Mouse (Mus musculus): ENCODE data around the gene Tubb2a. TPM values are rescaled to one million over a fixed set of nuclear protein-coding genes. Genes with fewer than 3 reads are reported as not detected.

Gene Tubb2a
- total and polyA plus RNA-seq, 3 experiments, result 17.6 to 43.0 (median 26.1) TPM

- peaks cover 0 to 6% of the 10 kb centered on the region in 2 experiments for H3K36me3 ChIP-seq (replicated peaks in 1 of 2; ENCODE audit: control insufficient read depth in 1 of 2, insufficient read depth in 1 of 2, low read length in 1 of 2)
- DNase-seq (ENCODE audit: extremely low read depth), result no peak
- TF ChIP-seq ZNF384 (IDR thresholded peaks at IDR 0.05; ENCODE audit: low read depth, low read length) (no peak), MAFK (IDR thresholded peaks at IDR 0.05; ENCODE audit: insufficient replicate concordance, low read length) (no peak), MEF2A (IDR thresholded peaks at IDR 0.05; ENCODE audit: borderline replicate concordance, low read depth, low read length) (no peak), E2F4 (IDR thresholded peaks at IDR 0.05; ENCODE audit: insufficient replicate concordance, low read depth, low read length) (no peak), NELFE (IDR thresholded peaks at IDR 0.05; ENCODE audit: low read depth, low read length) (no peak), UBTF (IDR thresholded peaks at IDR 0.05; ENCODE audit: low read depth, low read length) (no peak), POLR2A (IDR thresholded peaks at IDR 0.05; ENCODE audit: low read depth, low read length) (no peak), ZKSCAN1 (IDR thresholded peaks at IDR 0.05; ENCODE audit: borderline replicate concordance, low read depth, low read length) (no peak), TBP (conservative IDR thresholded peaks at IDR 0.05; ENCODE audit: low read depth, low read length) (no peak), PAX5 (IDR thresholded peaks at IDR 0.05; ENCODE audit: low read length) (no peak), RCOR1 (conservative IDR thresholded peaks at IDR 0.05; ENCODE audit: low read depth, low read length) (no peak), ZC3H11A (IDR thresholded peaks at IDR 0.05; ENCODE audit: low read depth, low read length) (no peak), IRF4 (IDR thresholded peaks at IDR 0.05; ENCODE audit: low read depth, low read length) (no peak), CHD1 (IDR thresholded peaks at IDR 0.05; ENCODE audit: low read depth, low read length) (no peak), USF2 (conservative IDR thresholded peaks at IDR 0.05; ENCODE audit: low read depth, low read length) (no peak), MAZ (IDR thresholded peaks at IDR 0.05; ENCODE audit: low read depth, low read length) (no peak), JUN (IDR thresholded peaks at IDR 0.05; ENCODE audit: insufficient read depth, low read depth, low read length) (no peak), EP300 (IDR thresholded peaks at IDR 0.05; ENCODE audit: low read length) (no peak), CTCF (conservative IDR thresholded peaks at IDR 0.05 in 1 of 2, IDR thresholded peaks at IDR 0.05 in 1 of 2; ENCODE audit: low read depth in 2 of 2, low read length in 2 of 2) (no peak)
Measured at GRCm38 (mm10) chr13:34040091-34040490, 37.7 kb downstream of the Tubb2a start.

GRCm38 (mm10) chr13:34038901-34039341, 38.9 kb downstream of the Tubb2a start:
- Histone ChIP-seq H3K4me3 (replicated peaks in 1 of 3; ENCODE audit: low read depth in 2 of 3, low read length in 2 of 3, poor library complexity in 1 of 3) (no peak overlapping the region), H3K27me3 (replicated peaks) (no peaks in the 10 kb centered on the region)

More at GRCm38 (mm10) chr13:34040091-34040490, 37.7 kb downstream of the Tubb2a start:
- dilution Hi-C loops (cut with MboI; ENCODE audit: extremely low pct_ligation_motif_present, extremely low pct_unique_long_range_greater_than_20kb, low sequenced_read_pairs) (no loop called here), in situ Hi-C loops (cut with MboI; ENCODE audit: low pct_ligation_motif_present, low pct_unique_long_range_greater_than_20kb, low sequenced_read_pairs) (loop anchor here (10.0 kb wide), 1 partner anchor 595 kb away; no protein-coding TSS in a partner anchor)
- no peak overlapping the region for H3K27ac ChIP-seq (ENCODE audit: insufficient read depth, low read depth)
- peaks cover 6 to 18% of the 10 kb centered on the region in 2 experiments; a peak in 3 of 4 replicates for H3K4me1 ChIP-seq (ENCODE audit: control insufficient read depth in 1 of 2, insufficient read depth in 2 of 2)
- no peaks in the 10 kb centered on the region for H3K27me3 ChIP-seq (replicated peaks)
- H3K9me3 ChIP-seq (replicated peaks; ENCODE audit: low read length), result peaks cover 4% of the 10 kb centered on the region
- H3K4me2 ChIP-seq (ENCODE audit: insufficient read depth, low read depth, poor library complexity, severe bottlenecking), result no peak overlapping the region
- no peak overlapping the region for H3K4me3 ChIP-seq (replicated peaks in 1 of 3; ENCODE audit: low read depth in 2 of 3, low read length in 2 of 3, poor library complexity in 1 of 3)
- no peak overlapping the region for H3K9ac ChIP-seq (ENCODE audit: insufficient read depth, low read depth)
- no peaks in the 10 kb centered on the region for H3K79me2 ChIP-seq (replicated peaks; ENCODE audit: control insufficient read depth, extremely low read depth, insufficient read depth, poor library complexity, severe bottlenecking)

More at GRCm38 (mm10) chr13:34038901-34039341, 38.9 kb downstream of the Tubb2a start:
- H3K9me3 ChIP-seq (replicated peaks; ENCODE audit: low read length), result peaks cover 4% of the 10 kb centered on the region
- no peak overlapping the region for H3K9ac ChIP-seq (ENCODE audit: insufficient read depth, low read depth)
- no peaks in the 10 kb centered on the region for H3K79me2 ChIP-seq (replicated peaks; ENCODE audit: control insufficient read depth, extremely low read depth, insufficient read depth, poor library complexity, severe bottlenecking)
- in situ Hi-C loops (cut with MboI; ENCODE audit: low pct_ligation_motif_present, low pct_unique_long_range_greater_than_20kb, low sequenced_read_pairs) (no loop called here), dilution Hi-C loops (cut with MboI; ENCODE audit: extremely low pct_ligation_motif_present, extremely low pct_unique_long_range_greater_than_20kb, low sequenced_read_pairs) (no loop called here)
- peaks cover 0 to 14% of the 10 kb centered on the region in 2 experiments for H3K36me3 ChIP-seq (replicated peaks in 1 of 2; ENCODE audit: control insufficient read depth in 1 of 2, insufficient read depth in 1 of 2, low read length in 1 of 2)
- no peak for DNase-seq (ENCODE audit: extremely low read depth)
- no peak overlapping the region for H3K4me2 ChIP-seq (ENCODE audit: insufficient read depth, low read depth, poor library complexity, severe bottlenecking)
- no peak for TF ChIP-seq JUND (conservative IDR thresholded peaks at IDR 0.05; ENCODE audit: low read depth, low read length)
- TF ChIP-seq POLR2A (IDR thresholded peaks at IDR 0.05; ENCODE audit: low read depth, low read length), result no peak
- TF ChIP-seq MAZ (IDR thresholded peaks at IDR 0.05; ENCODE audit: low read depth, low read length), result no peak
- no peak for TF ChIP-seq MAFK (IDR thresholded peaks at IDR 0.05; ENCODE audit: insufficient replicate concordance, low read length)
- no peak for TF ChIP-seq ZKSCAN1 (IDR thresholded peaks at IDR 0.05; ENCODE audit: borderline replicate concordance, low read depth, low read length)
- no peak for TF ChIP-seq NELFE (IDR thresholded peaks at IDR 0.05; ENCODE audit: low read depth, low read length)
- TF ChIP-seq EP300 (IDR thresholded peaks at IDR 0.05; ENCODE audit: low read length), result no peak
- TF ChIP-seq RCOR1 (conservative IDR thresholded peaks at IDR 0.05; ENCODE audit: low read depth, low read length), result no peak
- no peak for TF ChIP-seq NRF1 (IDR thresholded peaks at IDR 0.05; ENCODE audit: low read depth, low read length)
- no peak for TF ChIP-seq MAX (IDR thresholded peaks at IDR 0.05; ENCODE audit: low read length)
- TF ChIP-seq TBP (conservative IDR thresholded peaks at IDR 0.05; ENCODE audit: low read depth, low read length), result no peak
- no peak for TF ChIP-seq USF2 (conservative IDR thresholded peaks at IDR 0.05; ENCODE audit: low read depth, low read length)
- no peak for TF ChIP-seq USF1 (IDR thresholded peaks at IDR 0.05; ENCODE audit: low read depth, low read length)
- no peak for TF ChIP-seq UBTF (IDR thresholded peaks at IDR 0.05; ENCODE audit: low read depth, low read length)
- peaks cover 6 to 20% of the 10 kb centered on the region in 2 experiments; a peak in 3 of 4 replicates for H3K4me1 ChIP-seq (ENCODE audit: control insufficient read depth in 1 of 2, insufficient read depth in 2 of 2)
- H3K27ac ChIP-seq (ENCODE audit: insufficient read depth, low read depth), result no peak overlapping the region
